Mouse (Mus musculus): ENCODE results near the gene Ankrd13b. TPM values are rescaled to one million over a fixed set of nuclear protein-coding genes. Genes with fewer than 3 reads are reported as not detected.

The Ankrd13b gene
- total RNA-seq, 2 experiments from 2014 or later: 3.8 TPM; not detected in 1

GRCm38 (mm10) chr11:77465111-77465510 is 24.4 kb downstream of the Ankrd13b start:
- no peak for ATAC-seq (replicated peaks; ENCODE audit: low FRiP score, poor library complexity, severe bottlenecking)

GRCm38 (mm10) chr11:77464684-77465083 is 24.8 kb downstream of the Ankrd13b start:
- ATAC-seq (replicated peaks; ENCODE audit: low FRiP score, poor library complexity, severe bottlenecking): no peak

GRCm38 (mm10) chr11:77463786-77464185 is 25.7 kb downstream of the Ankrd13b start:
- ATAC-seq (replicated peaks; ENCODE audit: low FRiP score, poor library complexity, severe bottlenecking): no peak

GRCm38 (mm10) chr11:77463101-77463445 is 26.4 kb downstream of the Ankrd13b start:
- ATAC-seq (replicated peaks; ENCODE audit: low FRiP score, poor library complexity, severe bottlenecking): no peak

- ATAC-seq (replicated peaks; ENCODE audit: low FRiP score, poor library complexity, severe bottlenecking): peak; percentile 42
Measured at GRCm38 (mm10) chr11:77462283-77463100, 27.0 kb downstream of the Ankrd13b start, which contains the start of gene Coro6. Coro6 (plus strand) TSS chr11:77462411.

- ATAC-seq (replicated peaks; ENCODE audit: low FRiP score, poor library complexity, severe bottlenecking): no peak
Measured at GRCm38 (mm10) chr11:77461856-77462255, 27.6 kb downstream of the Ankrd13b start.

- no peak for ATAC-seq (replicated peaks; ENCODE audit: low FRiP score, poor library complexity, severe bottlenecking)
Measured at GRCm38 (mm10) chr11:77456866-77457265, 32.6 kb downstream of the Ankrd13b start.

GRCm38 (mm10) chr11:77455770-77456510 is 33.5 kb downstream of the Ankrd13b start:
- ATAC-seq (replicated peaks; ENCODE audit: low FRiP score, poor library complexity, severe bottlenecking): no peak

GRCm38 (mm10) chr11:77453388-77453787 is 36.1 kb downstream of the Ankrd13b start:
- no peak for ATAC-seq (replicated peaks; ENCODE audit: low FRiP score, poor library complexity, severe bottlenecking)

GRCm38 (mm10) chr11:77451670-77452069 is 37.8 kb downstream of the Ankrd13b start:
- ATAC-seq (replicated peaks; ENCODE audit: low FRiP score, poor library complexity, severe bottlenecking): no peak

GRCm38 (mm10) chr11:77449224-77449623 is 40.3 kb downstream of the Ankrd13b start:
- no peak for ATAC-seq (replicated peaks; ENCODE audit: low FRiP score, poor library complexity, severe bottlenecking)

- ATAC-seq (replicated peaks; ENCODE audit: low FRiP score, poor library complexity, severe bottlenecking): peak; percentile 86
Measured at GRCm38 (mm10) chr11:77446628-77447041, 42.8 kb downstream of the Ankrd13b start.

GRCm38 (mm10) chr11:77444939-77445338 is 44.5 kb downstream of the Ankrd13b start:
- ATAC-seq (replicated peaks; ENCODE audit: low FRiP score, poor library complexity, severe bottlenecking): no peak

- ATAC-seq (replicated peaks; ENCODE audit: low FRiP score, poor library complexity, severe bottlenecking): no peak
Measured at GRCm38 (mm10) chr11:77442186-77443170, 47.0 kb downstream of the Ankrd13b start.

- no peak for ATAC-seq (replicated peaks; ENCODE audit: low FRiP score, poor library complexity, severe bottlenecking)
Measured at GRCm38 (mm10) chr11:77441020-77441419, 48.5 kb downstream of the Ankrd13b start.

GRCm38 (mm10) chr11:77440081-77440480 is 49.4 kb downstream of the Ankrd13b start:
- no peak for ATAC-seq (replicated peaks; ENCODE audit: low FRiP score, poor library complexity, severe bottlenecking)

GRCm38 (mm10) chr11:77437026-77437425 is 52.5 kb downstream of the Ankrd13b start:
- ATAC-seq (replicated peaks; ENCODE audit: low FRiP score, poor library complexity, severe bottlenecking): no peak

GRCm38 (mm10) chr11:77428446-77428845 is 61.0 kb downstream of the Ankrd13b start:
- no peak for ATAC-seq (replicated peaks; ENCODE audit: low FRiP score, poor library complexity, severe bottlenecking)

GRCm38 (mm10) chr11:77423175-77423859 is 66.2 kb downstream of the Ankrd13b start:
- peak; percentile 100 for ATAC-seq (replicated peaks; ENCODE audit: low FRiP score, poor library complexity, severe bottlenecking)

Measured in erythroid progenitor cell, adult 5-6 weeks (primary cell).